Mouse (Mus musculus): Measurements from ENCODE around the gene Pik3cd. TPM values are rescaled to one million over a fixed set of nuclear protein-coding genes. Genes with fewer than 3 reads are reported as not detected.

Gene Pik3cd
- polyA plus RNA-seq, 1 experiment from 2014 or later: 4.2 TPM

DNA sequence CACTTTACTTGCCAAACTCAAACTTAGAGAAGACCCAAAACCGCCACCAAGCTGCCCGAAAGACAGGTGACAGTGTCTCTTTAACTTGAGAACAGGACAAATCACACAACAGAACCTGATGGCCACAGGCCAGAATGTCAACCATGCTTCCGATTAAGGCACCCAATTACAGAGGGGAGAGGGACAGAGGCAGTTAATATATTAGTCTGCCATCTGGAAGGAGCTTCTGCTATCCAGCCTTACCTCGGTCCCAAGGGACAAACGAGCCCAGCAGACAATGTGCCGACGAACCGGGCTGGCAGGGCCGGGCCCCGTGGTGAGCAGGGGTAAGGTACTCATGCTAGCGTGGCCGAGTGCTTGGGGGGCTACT lies 20.6 kb upstream of the Pik3cd start:
- H3K4me3 ChIP-seq (replicated peaks): no peak overlapping the region
- H3K4me1 ChIP-seq: no peaks in the 10 kb centered on the region; the same call in 1 of the 2 replicates
- no peak overlapping the region for H3K9ac ChIP-seq
- no peak for ATAC-seq (replicated peaks; ENCODE audit: low FRiP score)
- H3K36me3 ChIP-seq: peaks cover 97% of the 10 kb centered on the region
- H3K27me3 ChIP-seq: no peaks in the 10 kb centered on the region
- no peak overlapping the region for H3K4me2 ChIP-seq
- no peak overlapping the region for H3K27ac ChIP-seq
- no peaks in the 10 kb centered on the region for H3K9me3 ChIP-seq (replicated peaks)
- WGBS: 85% methylated on average over 12 of the region's 12 CpGs

DNA sequence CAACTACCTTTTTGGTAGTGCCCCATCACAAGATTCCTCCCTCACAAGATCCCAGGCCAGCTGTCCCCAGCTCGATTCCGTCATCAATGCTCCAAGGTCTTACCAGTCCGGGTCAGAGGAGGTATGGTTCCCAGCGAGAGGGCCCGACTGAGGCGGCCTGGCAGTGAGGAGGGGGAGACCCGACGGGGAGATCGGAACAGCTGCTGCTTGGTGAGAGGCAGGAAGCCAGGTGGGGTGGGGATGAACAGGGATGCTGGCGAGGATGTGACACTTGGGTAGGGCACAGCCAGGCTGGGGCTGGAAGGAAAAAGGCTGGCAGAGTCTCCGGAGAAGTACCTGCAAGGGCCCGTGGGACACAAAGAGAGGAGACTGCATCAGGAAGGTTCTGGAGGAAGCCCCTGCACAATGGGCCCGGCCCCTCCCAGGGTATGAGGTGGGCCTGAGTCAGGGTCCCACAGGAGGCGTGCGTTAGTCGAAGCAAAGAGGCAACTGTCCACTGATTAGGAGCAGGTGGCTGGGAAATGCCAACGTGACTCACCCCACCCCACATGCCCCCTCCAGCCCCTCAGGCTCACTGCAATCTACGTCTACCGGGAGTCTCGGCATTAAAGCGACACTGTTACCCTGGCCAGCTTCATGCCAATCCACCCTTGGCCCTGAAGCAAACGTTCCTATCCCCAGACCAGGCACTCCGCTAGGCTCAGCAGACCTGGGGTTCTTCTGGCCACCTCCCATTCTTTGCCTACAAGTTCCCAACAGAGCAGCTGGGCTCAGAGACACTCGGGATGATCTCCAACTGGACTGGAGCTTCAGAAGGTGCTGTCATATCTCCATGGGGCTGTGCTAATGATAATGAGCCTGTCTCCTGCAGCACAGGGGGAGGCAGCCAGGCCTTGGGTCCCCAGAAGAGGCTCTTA lies 20.0 kb upstream of the Pik3cd start:
- Histone ChIP-seq H3K4me3 (replicated peaks) (no peak overlapping the region), H3K27ac (no peak overlapping the region), H3K4me1 (no peaks in the 10 kb centered on the region; the same call in 1 of the 2 replicates), H3K4me2 (no peak overlapping the region), H3K9me3 (replicated peaks) (no peaks in the 10 kb centered on the region), H3K27me3 (no peaks in the 10 kb centered on the region), H3K36me3 (peaks cover 97% of the 10 kb centered on the region), H3K9ac (no peak overlapping the region)
- WGBS: 88% methylated on average over 24 of the region's 24 CpGs
- no peak for ATAC-seq (replicated peaks; ENCODE audit: low FRiP score)

DNA sequence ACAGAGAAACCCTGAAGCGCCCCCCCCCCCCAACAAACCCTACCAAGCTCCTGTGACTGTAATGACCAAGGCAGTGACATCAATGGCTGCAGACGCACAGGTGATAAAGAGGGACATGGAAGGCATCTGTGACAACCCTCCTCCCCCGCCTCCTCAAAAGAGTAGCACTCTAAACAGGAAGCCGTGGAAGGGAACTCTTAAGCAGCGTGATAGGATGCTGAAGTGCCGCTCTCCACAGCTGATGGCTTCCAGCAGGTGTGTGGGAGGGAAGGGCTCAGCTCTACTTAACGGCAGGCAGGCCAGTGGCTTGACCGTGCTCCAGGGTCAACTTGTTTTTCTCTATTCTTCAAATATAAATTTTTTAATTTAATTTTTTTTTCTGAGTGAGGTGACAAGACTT lies 18.8 kb upstream of the Pik3cd start:
- peaks cover 97% of the 10 kb centered on the region for H3K36me3 ChIP-seq
- no peaks in the 10 kb centered on the region; the same call in 1 of the 2 replicates for H3K4me1 ChIP-seq
- H3K9me3 ChIP-seq (replicated peaks): no peaks in the 10 kb centered on the region
- no peak overlapping the region for H3K4me3 ChIP-seq (replicated peaks)
- 60% methylated on average over 8 of the region's 8 CpGs for WGBS
- no peak for ATAC-seq (replicated peaks; ENCODE audit: low FRiP score)
- H3K27me3 ChIP-seq: no peaks in the 10 kb centered on the region
- no peak overlapping the region for H3K27ac ChIP-seq
- H3K9ac ChIP-seq: no peak overlapping the region
- H3K4me2 ChIP-seq: no peak overlapping the region

DNA sequence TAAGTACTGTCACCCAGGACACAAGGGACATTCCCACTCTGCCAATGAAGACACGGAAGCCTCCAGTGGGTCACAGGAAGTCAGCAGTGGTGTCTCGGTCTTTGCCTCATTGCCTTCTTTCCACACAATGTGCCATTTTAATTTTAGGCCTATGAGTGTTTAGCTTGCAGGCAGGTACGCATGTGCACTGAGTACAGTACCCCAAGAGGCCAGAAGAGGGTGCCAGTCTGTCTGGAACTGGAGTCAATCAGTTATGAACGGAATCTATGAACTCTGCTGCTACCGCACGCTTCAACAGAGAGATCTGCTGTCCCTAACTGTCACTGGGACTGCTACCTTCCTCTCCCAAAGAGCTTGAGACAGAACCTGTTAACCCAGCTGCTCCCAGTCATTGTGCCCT lies 17.3 kb upstream of the Pik3cd start:
- no peaks in the 10 kb centered on the region for H3K9me3 ChIP-seq (replicated peaks)
- no peaks in the 10 kb centered on the region; the same call in 1 of the 2 replicates for H3K4me1 ChIP-seq
- no peaks in the 10 kb centered on the region for H3K27me3 ChIP-seq
- no peak overlapping the region for H3K27ac ChIP-seq
- WGBS: 79% methylated on average over 6 of the region's 6 CpGs
- no peak overlapping the region for H3K9ac ChIP-seq
- no peak overlapping the region for H3K4me3 ChIP-seq (replicated peaks)
- H3K36me3 ChIP-seq: peaks cover 97% of the 10 kb centered on the region
- no peak overlapping the region for H3K4me2 ChIP-seq
- ATAC-seq (replicated peaks; ENCODE audit: low FRiP score): no peak

DNA sequence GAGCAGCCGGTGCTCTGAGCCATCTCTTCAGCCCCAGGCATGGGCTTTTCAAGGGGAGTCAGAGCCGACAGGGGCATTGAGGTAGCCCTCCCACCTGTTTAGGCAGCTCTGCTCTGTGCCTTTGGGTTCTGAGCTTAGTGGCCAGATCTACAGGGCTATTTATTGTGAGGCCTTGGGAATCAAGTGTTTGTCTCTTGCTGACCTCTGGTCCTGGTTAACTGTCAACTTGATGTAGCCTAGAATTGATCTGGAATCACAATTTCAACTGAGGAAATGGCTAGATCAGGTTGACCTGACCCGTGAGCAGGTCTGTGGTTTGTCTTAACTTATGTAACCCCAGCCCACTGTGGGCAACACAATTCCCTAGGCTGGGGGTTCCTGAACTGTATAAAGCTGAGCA lies 12.2 kb upstream of the Pik3cd start:
- Histone ChIP-seq H3K27ac (no peak overlapping the region), H3K27me3 (no peaks in the 10 kb centered on the region), H3K9me3 (replicated peaks) (no peaks in the 10 kb centered on the region), H3K4me1 (peaks cover 10% of the 10 kb centered on the region; the same call in 1 of the 2 replicates), H3K36me3 (peaks cover 50% of the 10 kb centered on the region), H3K4me3 (replicated peaks) (no peak overlapping the region), H3K9ac (no peak overlapping the region), H3K4me2 (no peak overlapping the region)
- no peak for ATAC-seq (replicated peaks; ENCODE audit: low FRiP score)
- WGBS: 90% methylated on average over 3 of the region's 3 CpGs

DNA sequence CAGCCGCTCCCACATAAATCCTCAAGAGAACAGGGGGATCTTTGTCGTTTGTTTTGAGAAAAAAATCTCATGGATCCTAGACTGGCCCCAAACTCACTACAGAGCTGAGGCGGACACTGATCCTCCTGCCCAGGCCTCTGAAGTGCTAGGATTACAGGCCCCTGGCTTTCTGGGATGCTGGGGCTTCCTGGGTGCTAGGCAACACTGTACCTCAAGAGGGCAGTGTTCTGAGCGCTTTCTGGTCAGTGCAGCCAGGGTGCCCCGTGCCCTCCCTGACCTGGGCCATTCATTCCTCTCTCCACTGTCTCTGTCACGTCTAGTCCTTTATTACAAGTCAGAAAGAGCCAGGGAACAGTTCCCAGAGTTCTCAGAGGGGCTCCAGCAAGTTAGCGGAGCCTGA lies 9.6 kb upstream of the Pik3cd start:
- 25% methylated on average over 7 of the region's 7 CpGs for WGBS
- Histone ChIP-seq H3K4me3 (replicated peaks) (no peak overlapping the region), H3K27ac (no peak overlapping the region), H3K4me2 (no peak overlapping the region), H3K36me3 (peaks cover 24% of the 10 kb centered on the region), H3K9me3 (replicated peaks) (no peaks in the 10 kb centered on the region), H3K4me1 (peaks cover 10% of the 10 kb centered on the region; the same call in 1 of the 2 replicates), H3K27me3 (no peaks in the 10 kb centered on the region), H3K9ac (no peak overlapping the region)
- ATAC-seq (replicated peaks; ENCODE audit: low FRiP score): no peak; the same call in 1 of the 2 replicates

DNA sequence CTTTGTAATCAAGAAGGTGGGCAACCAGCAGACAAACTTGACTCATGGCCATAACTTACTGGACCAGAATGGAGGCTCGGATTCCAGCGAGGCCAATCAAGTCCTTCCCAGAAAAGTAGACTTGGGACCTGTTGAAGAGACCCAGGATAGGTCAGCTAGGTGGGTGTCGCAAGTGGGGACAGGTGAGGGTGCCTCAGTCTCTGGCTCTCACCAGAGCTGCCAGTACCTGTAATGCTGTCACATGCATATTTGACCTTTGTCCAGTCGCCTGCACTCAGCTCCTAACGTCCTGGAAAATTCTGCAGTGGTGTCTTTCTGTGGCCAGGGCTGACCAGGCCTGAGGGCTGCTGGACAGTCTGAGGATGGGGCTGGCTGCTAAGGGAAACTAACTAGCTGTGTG lies 9.1 kb upstream of the Pik3cd start:
- Histone ChIP-seq H3K27ac (no peak overlapping the region), H3K27me3 (no peaks in the 10 kb centered on the region), H3K4me2 (no peak overlapping the region), H3K9me3 (replicated peaks) (no peaks in the 10 kb centered on the region), H3K9ac (no peak overlapping the region), H3K36me3 (peaks cover 20% of the 10 kb centered on the region), H3K4me3 (replicated peaks) (no peak overlapping the region), H3K4me1 (peaks cover 10% of the 10 kb centered on the region; the same call in 1 of the 2 replicates)
- 0 out of 2 replicates have a peak, but pooled peaks have one; percentile 19 for ATAC-seq (replicated peaks; ENCODE audit: low FRiP score)
- WGBS: 84% methylated on average over 5 of the region's 5 CpGs

DNA sequence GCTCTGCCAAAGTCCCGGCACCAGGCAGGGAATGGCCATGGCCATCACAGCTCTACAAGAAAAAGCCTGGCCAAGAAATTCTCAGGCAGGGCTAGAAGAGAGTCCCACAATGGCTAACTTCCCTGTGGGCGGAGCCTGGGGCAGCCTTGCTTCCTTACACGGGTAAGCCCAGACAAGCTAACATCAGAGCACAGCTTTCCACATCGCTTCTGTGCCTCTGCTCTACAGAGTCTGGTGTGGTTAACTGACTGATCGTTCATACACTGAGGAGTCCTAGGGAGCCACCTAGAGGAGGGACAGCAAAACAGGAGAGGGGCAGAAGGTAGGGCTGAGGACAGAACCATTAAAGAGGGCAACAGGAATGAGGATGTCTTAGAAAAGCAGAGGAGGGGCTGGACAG lies 8.1 kb upstream of the Pik3cd start:
- H3K36me3 ChIP-seq: peaks cover 10% of the 10 kb centered on the region
- H3K4me1 ChIP-seq: peaks cover 11% of the 10 kb centered on the region; the same call in 1 of the 2 replicates
- no peaks in the 10 kb centered on the region for H3K9me3 ChIP-seq (replicated peaks)
- no peak overlapping the region for H3K27ac ChIP-seq
- H3K9ac ChIP-seq: no peak overlapping the region
- H3K4me2 ChIP-seq: no peak overlapping the region
- H3K27me3 ChIP-seq: no peaks in the 10 kb centered on the region
- no peak overlapping the region for H3K4me3 ChIP-seq (replicated peaks)
- WGBS: 23% methylated on average over 5 of the region's 5 CpGs
- ATAC-seq (replicated peaks; ENCODE audit: low FRiP score): peak; percentile 60

DNA sequence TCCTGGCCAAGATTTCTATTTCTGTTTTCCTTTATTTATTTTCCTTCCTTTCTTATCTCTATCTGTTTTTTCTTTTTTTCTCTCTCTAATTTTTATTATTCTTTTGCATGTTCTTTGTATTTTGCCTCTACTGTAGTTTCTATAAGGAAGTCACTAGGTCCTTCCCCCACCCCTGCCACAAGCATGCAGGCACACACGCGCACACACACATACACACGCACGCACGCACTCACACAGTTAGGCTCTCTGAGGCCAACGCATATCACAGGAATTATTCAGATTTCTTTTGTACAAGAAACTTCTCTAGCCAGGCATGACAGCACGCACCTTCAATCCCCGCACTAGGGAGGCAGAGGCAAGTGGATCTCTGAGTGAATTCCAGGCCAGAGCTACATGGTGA lies 3.6 kb upstream of the Pik3cd start:
- Histone ChIP-seq H3K4me2 (no peak overlapping the region), H3K36me3 (no peaks in the 10 kb centered on the region), H3K9me3 (replicated peaks) (no peaks in the 10 kb centered on the region), H3K27me3 (peaks cover 1% of the 10 kb centered on the region; the same call in 1 of the 2 replicates), H3K27ac (no peak overlapping the region), H3K4me3 (replicated peaks) (no peak overlapping the region), H3K4me1 (peaks cover 13% of the 10 kb centered on the region), H3K9ac (no peak overlapping the region)
- 92% methylated on average over 8 of the region's 8 CpGs for WGBS
- ATAC-seq (replicated peaks; ENCODE audit: low FRiP score): no peak

DNA sequence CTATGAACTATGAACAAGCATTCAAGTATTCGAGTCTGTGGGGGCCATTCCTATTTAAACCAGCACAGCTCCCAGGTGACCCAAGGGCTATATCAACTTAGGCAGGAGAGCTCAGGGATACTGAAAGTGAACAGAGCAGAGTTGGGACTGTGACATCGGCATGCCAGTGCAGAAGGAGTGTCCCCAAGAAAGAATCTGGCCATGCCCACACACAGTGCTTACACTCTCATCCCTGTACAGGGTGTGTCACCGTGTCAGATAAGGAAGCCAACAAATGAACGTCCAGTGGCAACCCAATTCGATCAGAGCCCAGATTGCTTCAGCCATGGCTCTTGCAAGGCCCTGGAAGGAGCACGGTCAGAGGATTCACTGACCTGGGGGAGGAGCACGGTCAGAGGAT lies 2.9 kb upstream of the Pik3cd start:
- no peak for ATAC-seq (replicated peaks; ENCODE audit: low FRiP score)
- peaks cover 13% of the 10 kb centered on the region for H3K4me1 ChIP-seq
- H3K9ac ChIP-seq: no peak overlapping the region
- H3K4me3 ChIP-seq (replicated peaks): no peak overlapping the region
- no peak overlapping the region for H3K27ac ChIP-seq
- no peaks in the 10 kb centered on the region for H3K9me3 ChIP-seq (replicated peaks)
- H3K27me3 ChIP-seq: peaks cover 7% of the 10 kb centered on the region; the same call in 1 of the 2 replicates
- H3K36me3 ChIP-seq: no peaks in the 10 kb centered on the region
- 42% methylated on average over 7 of the region's 7 CpGs for whole genome bisulfite sequencing
- no peak overlapping the region for H3K4me2 ChIP-seq

DNA sequence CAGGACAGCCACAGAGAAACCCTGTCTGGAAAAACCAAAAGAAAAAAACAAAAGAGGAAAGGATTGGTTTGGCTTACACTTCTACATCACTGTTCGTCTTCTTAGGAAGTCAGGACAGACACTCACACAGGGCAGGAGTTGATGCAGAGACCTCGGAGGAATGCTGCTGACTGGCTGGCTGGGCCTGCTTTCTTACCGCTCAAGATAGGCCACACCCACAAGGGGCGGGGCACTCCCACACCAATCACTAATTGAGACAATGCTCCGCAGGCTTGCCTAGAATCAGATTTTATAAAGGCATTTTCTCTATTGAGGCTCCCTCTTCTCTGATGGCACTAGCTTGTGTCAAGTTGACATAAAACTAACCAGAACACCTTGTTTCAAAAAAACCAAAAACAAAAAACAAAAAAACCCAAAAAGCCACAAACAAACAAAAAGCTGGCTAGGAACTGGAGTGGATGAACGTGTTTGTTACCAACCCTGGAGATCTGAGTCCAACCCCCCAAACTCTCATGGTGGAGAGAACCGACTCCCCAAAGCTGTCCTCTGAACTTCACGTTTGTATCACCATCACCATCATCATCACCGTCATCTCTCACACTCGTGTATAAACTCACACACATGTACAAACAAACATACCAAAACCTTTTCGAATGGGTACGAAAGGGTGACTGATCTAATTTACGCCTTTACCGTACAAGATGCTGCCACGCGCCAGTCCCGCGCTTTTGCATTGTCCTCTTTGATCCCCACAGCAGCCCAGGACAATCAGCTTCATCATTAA lies 753 bp downstream of the Pik3cd start:
- no peak overlapping the region for H3K27ac ChIP-seq
- no peak overlapping the region for H3K9ac ChIP-seq
- H3K27me3 ChIP-seq: peaks cover 17% of the 10 kb centered on the region
- no peak overlapping the region for H3K4me2 ChIP-seq
- H3K9me3 ChIP-seq (replicated peaks): no peaks in the 10 kb centered on the region
- H3K4me1 ChIP-seq: peaks cover 35% of the 10 kb centered on the region
- no peak for ATAC-seq (replicated peaks; ENCODE audit: low FRiP score)
- WGBS: 64% methylated on average over 18 of the region's 18 CpGs
- no peak overlapping the region for H3K4me3 ChIP-seq (replicated peaks)
- H3K36me3 ChIP-seq: no peaks in the 10 kb centered on the region

DNA sequence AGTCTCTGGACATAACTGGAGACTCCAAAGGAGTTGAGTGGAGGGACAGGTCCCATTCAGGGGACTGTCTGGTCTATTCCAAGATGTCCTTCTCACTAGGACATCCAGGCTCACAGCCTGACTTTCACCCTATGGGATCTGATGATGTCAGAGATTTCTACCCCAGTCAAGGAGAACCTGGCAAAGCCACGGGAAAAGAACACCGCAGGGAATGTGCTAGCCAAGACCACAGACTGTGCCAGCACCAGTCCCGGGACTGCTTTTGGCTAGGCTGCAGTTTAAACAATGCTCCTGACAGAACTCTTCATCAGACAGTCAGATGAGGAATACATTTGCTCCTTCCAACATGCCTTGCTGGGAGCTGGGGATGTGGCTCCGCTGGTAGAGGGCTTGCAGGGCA lies 2.4 kb downstream of the Pik3cd start:
- Histone ChIP-seq H3K4me3 (replicated peaks) (no peak overlapping the region), H3K4me2 (no peak overlapping the region), H3K27me3 (peaks cover 17% of the 10 kb centered on the region), H3K36me3 (no peaks in the 10 kb centered on the region), H3K9ac (no peak overlapping the region), H3K27ac (no peak overlapping the region), H3K4me1 (peaks cover 38% of the 10 kb centered on the region), H3K9me3 (replicated peaks) (no peaks in the 10 kb centered on the region)
- 88% methylated on average over 4 of the region's 4 CpGs for WGBS
- ATAC-seq (replicated peaks; ENCODE audit: low FRiP score): no peak

All from kidney, embryonic 15.5 days (tissue).